Mouse (Mus musculus): ENCODE data around the gene Sstr5.

Sstr5 gene

GRCm38 (mm10) chr17:25497013-25497412 is at the start of gene Sstr5:
TSS of gene Sstr5 (minus strand) at chr17:25497288.
- no peak for DNase-seq (ENCODE audit: low read depth, low spot score)

GRCm38 (mm10) chr17:25541768-25542167 is 44.7 kb upstream of the Sstr5 start:
- DNase-seq (ENCODE audit: low read depth, low spot score) = no peak

- DNase-seq (ENCODE audit: low read depth, low spot score) = no peak
These were observed 43.6 kb upstream of the Sstr5 start for GRCm38 (mm10) chr17:25540731-25541130.

- DNase-seq (ENCODE audit: low read depth, low spot score) = no peak
These were observed 42.1 kb upstream of the Sstr5 start for GRCm38 (mm10) chr17:25538945-25539875.

GRCm38 (mm10) chr17:25530357-25531022 is 33.4 kb upstream of the Sstr5 start:
- no peak for DNase-seq (ENCODE audit: low read depth, low spot score)

- no peak for DNase-seq (ENCODE audit: low read depth, low spot score)
These were observed 25.0 kb upstream of the Sstr5 start for GRCm38 (mm10) chr17:25522080-25522479.

- no peak for DNase-seq (ENCODE audit: low read depth, low spot score)
These were observed 23.4 kb upstream of the Sstr5 start for GRCm38 (mm10) chr17:25520492-25520891.

- no peak for DNase-seq (ENCODE audit: low read depth, low spot score)
These were observed 22.4 kb upstream of the Sstr5 start for GRCm38 (mm10) chr17:25519511-25519910.

GRCm38 (mm10) chr17:25518144-25518543 is 21.1 kb upstream of the Sstr5 start:
- DNase-seq (ENCODE audit: low read depth, low spot score) = no peak

- no peak for DNase-seq (ENCODE audit: low read depth, low spot score)
These were observed 19.2 kb upstream of the Sstr5 start for GRCm38 (mm10) chr17:25516315-25516714.

GRCm38 (mm10) chr17:25514055-25514454 is 17.0 kb upstream of the Sstr5 start:
- DNase-seq (ENCODE audit: low read depth, low spot score) = no peak

- no peak for DNase-seq (ENCODE audit: low read depth, low spot score)
These were observed 14.8 kb upstream of the Sstr5 start for GRCm38 (mm10) chr17:25511876-25512275.

- DNase-seq (ENCODE audit: low read depth, low spot score) = no peak
These were observed 13.2 kb upstream of the Sstr5 start for GRCm38 (mm10) chr17:25510074-25510830.

- peak; percentile 42 for DNase-seq (ENCODE audit: low read depth, low spot score)
These were observed 11.9 kb upstream of the Sstr5 start for GRCm38 (mm10) chr17:25508860-25509577.

GRCm38 (mm10) chr17:25507799-25508198 is 10.7 kb upstream of the Sstr5 start:
- DNase-seq (ENCODE audit: low read depth, low spot score) = peak; percentile 32

- DNase-seq (ENCODE audit: low read depth, low spot score) = no peak
These were observed 5.5 kb upstream of the Sstr5 start for GRCm38 (mm10) chr17:25502599-25502998.

GRCm38 (mm10) chr17:25482092-25482491 is 15.0 kb downstream of the Sstr5 start:
- DNase-seq (ENCODE audit: low read depth, low spot score) = no peak

GRCm38 (mm10) chr17:25480820-25481219 is 16.3 kb downstream of the Sstr5 start:
- no peak for DNase-seq (ENCODE audit: low read depth, low spot score)

- no peak for DNase-seq (ENCODE audit: low read depth, low spot score)
These were observed 16.9 kb downstream of the Sstr5 start for GRCm38 (mm10) chr17:25480152-25480551.

GRCm38 (mm10) chr17:25475946-25476744 is 20.9 kb downstream of the Sstr5 start:
- peak; percentile 70 for DNase-seq (ENCODE audit: low read depth, low spot score)

Measured in CD4-positive, CD25-positive, alpha-beta regulatory T cell, adult 2 months (primary cell).